Mouse (Mus musculus) erythroid progenitor cell, adult 5-6 weeks (primary cell): Measurements from ENCODE around the gene Dag1. TPM values are rescaled to one million over a fixed set of nuclear protein-coding genes. Genes with fewer than 3 reads are reported as not detected.
A peak's percentile ranks its signal among the peaks of the same experiment; 100 is the strongest.
"Not testable (repeated sequence)": the region's sequence is repeated elsewhere in the genome, so short reads cannot be mapped to it uniquely, and the experiment has no call there.

Source experiments
- ATAC-seq: replicated peaks from 2 replicates; pipeline ENCODE4 v1.8.0; 2016; ENCODE audit warnings: moderate number of reproducible peaks, mild to moderate bottlenecking, moderate TSS enrichment, inconsistent platforms; ENCODE audit not compliant: poor library complexity, low FRiP score, severe bottlenecking
- total RNA-seq, 2 experiments: library from RNA; stranded (forward) in 1 of 2; stranded (reverse) in 1 of 2; fragments of 150-400 nt in 1 of 2; fragments of 186-747, 209-891 nt in 1 of 2; gene quantifications; 2 replicates each; pipeline versions ENCODE4 v1.2.3 to v1.2.4; 2015 to 2017; ENCODE audit warnings: low replicate concordance in 2 of 2

The Dag1 gene
- total RNA-seq (2015; ENCODE audit: low replicate concordance) (11.2 and 14.3 TPM in 2 replicates), total RNA-seq (2017; ENCODE audit: low replicate concordance) (5.4 and 6.3 TPM in 2 replicates)

DNA sequence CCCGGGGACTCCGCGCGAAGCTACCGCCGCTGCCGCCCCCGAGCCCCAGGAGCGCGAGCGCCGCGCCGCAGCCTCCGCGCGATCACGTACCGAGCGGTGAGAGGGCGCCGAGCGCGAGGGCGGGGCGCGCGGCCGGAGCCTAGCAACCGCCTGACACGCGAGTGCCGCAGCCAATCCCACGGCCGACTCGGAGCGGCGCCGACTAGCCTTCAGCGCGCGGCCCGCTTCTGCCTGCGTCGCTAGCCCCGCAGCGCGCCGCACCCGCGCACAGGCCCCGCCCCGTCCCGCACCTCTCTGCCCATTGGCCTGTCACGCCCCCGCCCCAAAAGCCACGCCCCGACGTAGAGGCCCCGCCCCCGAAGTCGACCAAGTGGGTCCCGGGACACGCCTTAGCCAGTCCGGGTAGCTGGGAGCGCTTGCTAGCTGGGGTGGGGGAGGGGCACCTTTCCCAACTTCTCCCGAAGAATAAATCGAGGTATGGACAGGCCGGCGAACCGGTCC lies at the start of gene Dag1:
Dag1 (minus strand) TSS at position 269 of the 501 bp plus-strand sequence.
- ATAC-seq: peak; percentile 96

DNA sequence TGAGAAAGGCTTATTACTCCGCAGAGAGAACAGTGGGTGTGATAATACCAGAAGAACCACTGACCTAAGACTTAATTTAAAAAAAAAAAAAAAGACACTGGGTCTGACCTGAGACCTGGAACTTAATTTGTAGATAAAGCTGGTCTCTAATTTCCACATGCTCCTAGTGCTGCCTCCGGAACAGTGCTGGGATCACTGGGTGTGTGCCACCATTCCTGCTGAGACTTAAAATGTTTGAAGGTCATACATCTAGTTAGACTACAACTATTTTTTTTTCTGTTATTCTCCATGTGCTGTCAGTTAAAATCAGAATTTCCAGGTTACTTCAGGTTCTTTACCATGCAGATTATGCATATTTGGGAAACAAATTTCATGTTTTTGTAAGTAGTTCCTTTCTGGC lies 44.4 kb upstream of the Dag1 start:
- no peak for ATAC-seq

- ATAC-seq: no peak
Observed at GRCm38 (mm10) chr9:108307021-108307807, 43.5 kb upstream of the Dag1 start.

- ATAC-seq: peak; percentile 62
Observed at GRCm38 (mm10) chr9:108306571-108306980, 42.8 kb upstream of the Dag1 start.

- peak; percentile 86 for ATAC-seq
Observed at GRCm38 (mm10) chr9:108305629-108306520, 42.1 kb upstream of the Dag1 start, which contains the start of the genes Rhoa and Tcta. Gene Rhoa, plus strand, starts transcription at chr9:108306129. Gene Tcta, minus strand, starts transcription at chr9:108306160.

- ATAC-seq: peak; percentile 42
Observed at GRCm38 (mm10) chr9:108305170-108305569, 41.4 kb upstream of the Dag1 start.

GRCm38 (mm10) chr9:108304716-108305115 lies 41.0 kb upstream of the Dag1 start:
- ATAC-seq: no peak

- ATAC-seq: no peak
Observed at GRCm38 (mm10) chr9:108301853-108302252, 38.1 kb upstream of the Dag1 start.

- ATAC-seq: no peak
Observed at GRCm38 (mm10) chr9:108296453-108297355, 32.9 kb upstream of the Dag1 start, which contains the start of gene Amt. Gene Amt, plus strand, starts transcription at chr9:108296853.

DNA sequence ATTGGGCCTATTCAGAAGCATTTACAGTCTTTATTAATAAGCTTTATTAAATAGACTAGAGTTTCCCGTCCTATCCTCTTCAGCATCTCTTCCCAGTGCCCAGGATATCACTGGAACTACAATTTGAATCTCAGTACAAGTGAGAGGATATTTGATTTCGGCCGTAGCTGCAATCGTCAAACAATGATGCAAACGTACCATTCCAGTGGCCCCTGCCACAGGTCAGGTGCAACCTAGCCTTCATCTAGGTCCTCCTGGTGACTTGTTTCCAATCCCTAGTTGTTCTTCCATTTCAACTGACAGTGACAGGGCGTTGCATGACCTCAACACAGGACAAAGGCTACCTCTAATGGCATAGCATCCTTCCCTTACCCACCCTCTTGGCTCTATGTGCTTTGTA lies 27.0 kb upstream of the Dag1 start:
- no peak for ATAC-seq

DNA sequence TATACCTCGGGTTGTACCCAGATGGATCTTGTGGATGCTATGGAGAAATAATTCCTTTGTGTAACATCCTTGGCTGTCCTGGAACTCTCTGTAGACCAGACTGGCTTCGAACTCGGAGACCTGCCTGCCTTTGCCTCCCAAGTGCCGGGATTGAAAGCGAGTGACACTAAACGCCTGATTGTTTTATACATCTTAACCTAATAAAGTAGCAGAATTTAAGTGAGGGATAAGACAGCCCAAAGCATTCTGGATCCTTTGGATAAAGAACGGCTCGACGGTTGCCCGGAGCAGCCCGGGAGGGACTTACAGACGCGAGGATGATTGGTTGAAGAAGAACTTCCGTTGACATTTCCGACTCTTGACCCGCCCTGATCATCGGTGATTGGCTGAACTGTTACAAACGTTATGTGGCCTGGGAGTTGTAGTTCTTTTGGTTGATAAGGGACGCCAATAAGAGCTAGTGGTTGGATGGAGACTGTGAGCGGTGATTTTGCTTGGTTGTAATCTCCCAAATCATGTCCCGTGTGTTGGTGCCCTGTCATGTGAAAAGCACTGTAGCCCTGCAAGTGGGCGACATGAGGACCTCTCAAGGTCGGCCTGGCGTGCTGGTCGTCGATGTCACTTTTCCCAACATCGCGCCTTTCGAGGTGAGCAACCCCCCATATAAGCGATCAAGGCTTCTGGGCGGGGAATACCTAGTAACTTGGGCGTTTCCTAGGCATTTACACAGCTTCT lies 26.4 kb upstream of the Dag1 start, which contains the start of gene Nicn1:
Nicn1 (plus strand) TSS at position 414 of the 735 bp plus-strand sequence.
- peak; percentile 100 for ATAC-seq

- no peak for ATAC-seq
Observed at GRCm38 (mm10) chr9:108289347-108289746, 25.6 kb upstream of the Dag1 start.

DNA sequence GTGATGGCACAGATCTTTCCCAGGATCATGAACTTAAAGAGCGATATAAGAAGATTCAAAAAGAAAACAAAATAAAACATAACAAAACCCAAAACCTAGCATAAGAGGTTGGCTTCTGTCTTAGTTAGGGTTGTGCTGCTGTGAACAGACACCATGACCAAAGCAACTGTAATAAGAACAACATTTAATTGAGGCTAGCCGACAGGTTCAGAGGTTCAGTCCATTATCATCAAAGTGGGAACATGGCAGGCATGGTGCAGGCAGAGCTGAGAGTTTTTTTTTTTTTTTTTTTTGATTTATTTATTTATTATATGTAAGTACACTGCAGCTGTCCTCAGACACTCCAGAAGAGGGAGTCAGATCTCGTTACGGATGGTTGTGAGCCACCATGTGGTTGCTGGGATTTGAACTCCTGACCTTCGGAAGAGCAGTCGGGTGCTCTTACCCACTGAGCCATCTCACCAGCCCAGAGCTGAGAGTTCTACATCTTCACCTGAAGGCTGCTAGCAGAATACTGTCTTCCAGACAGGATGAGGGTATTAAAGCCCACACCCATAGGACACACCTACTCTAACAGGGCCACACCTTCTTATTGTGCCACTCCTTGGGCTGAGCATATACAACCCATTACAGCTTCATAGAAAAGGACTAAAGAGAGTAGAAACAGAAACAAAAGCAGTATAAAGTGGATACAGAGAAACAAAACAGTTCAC lies 23.9 kb upstream of the Dag1 start:
- not testable (repeated sequence) for ATAC-seq

DNA sequence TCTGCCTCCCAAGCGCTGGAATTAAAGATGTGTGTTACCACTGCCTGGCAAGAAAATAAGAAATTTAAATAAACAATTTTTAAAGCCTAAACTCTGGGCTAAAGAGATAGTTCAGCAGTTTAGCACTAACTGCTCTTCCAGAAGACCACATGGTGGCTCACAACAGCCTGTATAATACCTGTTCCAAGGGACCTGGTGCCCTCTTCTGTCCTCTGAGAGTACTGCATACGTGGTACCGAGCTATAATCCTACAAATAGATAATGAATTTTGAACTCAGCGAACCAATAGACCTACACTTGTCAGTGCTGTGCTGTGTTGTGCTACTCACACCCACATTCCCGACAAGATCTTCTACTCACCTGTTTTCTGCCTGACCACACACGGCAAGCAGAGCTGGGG lies 20.7 kb upstream of the Dag1 start:
- ATAC-seq: peak; percentile 97

DNA sequence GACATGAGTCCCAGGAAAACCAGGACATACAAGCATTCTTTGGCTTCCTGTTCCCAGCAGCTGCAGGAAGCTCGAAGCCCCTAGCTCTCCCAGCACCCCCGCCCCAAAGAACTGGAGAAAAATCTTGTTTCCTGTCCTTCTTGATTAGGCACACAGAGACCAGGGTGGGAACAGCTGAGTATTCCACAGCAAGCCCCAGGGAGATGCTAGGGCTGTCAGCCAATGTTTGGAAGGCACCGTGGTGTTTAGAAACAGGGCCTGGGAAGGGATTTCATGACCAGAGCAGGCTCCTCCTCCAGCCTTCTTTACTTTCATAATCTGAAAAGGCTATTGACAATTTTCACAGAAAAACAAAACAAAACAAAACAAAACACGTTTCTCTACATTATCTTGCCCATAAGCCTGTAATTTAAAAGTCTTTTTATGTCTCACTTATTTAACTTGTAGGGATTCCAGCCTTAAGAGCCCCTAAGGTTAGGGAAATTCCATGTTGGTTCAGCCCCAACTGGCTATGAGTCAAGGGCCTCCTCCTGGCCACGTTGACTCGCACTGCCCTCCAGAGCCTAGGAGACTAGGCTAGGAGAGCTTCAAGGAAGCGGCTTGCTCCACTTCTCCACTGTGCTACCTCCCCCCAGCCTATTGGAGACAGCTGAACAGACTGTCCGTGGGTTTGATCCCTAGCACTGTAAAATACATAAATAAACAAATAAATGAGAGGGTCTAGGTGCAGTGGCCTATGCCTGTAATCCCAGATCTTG lies 16.5 kb upstream of the Dag1 start:
- no peak for ATAC-seq

DNA sequence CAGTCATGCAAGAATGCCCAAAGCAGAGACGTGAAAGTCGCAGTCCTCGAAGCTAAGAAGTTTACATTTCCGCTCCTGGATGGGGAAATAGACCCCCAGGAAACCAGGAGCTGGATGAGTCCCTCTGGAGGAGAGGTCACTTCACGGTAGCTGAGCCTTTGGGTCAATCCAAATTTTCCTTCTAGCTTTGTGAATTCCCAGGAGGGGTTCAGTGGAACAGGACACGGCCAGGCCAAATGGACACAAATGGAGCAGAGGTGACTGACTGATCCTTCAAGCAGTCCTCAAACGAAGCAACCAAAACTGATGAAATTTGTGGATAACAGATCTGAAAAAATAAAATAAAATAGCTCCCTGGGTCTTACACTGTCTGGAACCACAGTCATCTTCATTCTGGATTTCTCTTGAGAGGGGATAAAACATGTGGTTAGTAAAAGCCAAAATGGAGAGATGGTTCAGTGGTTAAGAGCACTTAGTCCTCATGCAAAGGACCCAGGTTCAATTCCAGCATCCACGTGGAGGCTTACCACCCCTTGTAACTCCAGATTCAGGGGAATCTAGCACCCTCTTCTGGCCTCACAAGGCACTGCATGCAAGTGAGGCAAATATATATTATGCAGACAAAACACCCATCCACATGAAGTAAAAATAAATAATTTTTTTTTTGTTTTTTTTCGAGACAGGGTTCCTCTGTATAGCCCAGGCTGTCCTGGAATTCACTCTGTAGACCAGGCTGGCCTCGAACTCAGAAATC lies 15.1 kb upstream of the Dag1 start:
- peak; percentile 63; the same call in 1 of the 2 replicates for ATAC-seq

DNA sequence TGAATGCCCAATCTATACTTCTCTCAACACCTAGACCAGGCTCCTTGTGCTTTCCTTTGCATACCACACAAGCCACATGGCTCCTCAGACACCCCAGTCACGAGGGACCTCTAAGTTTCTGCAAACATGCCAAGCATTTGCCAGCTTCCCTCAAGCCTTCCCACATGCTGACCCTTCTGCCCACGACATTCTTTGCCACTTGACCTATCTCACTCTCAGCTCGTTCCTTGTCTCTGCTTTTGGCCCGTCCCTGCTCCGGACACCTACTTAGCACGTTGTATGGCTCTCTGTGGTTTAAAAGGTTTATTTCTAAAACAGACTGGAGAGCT lies 11.5 kb upstream of the Dag1 start:
- ATAC-seq: no peak
